Mouse (Mus musculus) frontal cortex, adult 2 months (tissue): ENCODE results near the gene Zfp956. TPM values are rescaled to one million over a fixed set of nuclear protein-coding genes. Genes with fewer than 3 reads are reported as not detected.

Source experiments
- DNase-seq, 2 experiments: peaks; one replicate each; pipeline ENCODE4 v3.0.0; 2022; ENCODE audit warnings: low spot score in 1 of 2; ENCODE audit errors: extremely low spot score in 1 of 2
- polyA plus RNA-seq: library from polyadenylated mRNA; depleted of rRNA; stranded (reverse); fragments of >200 nt; gene quantifications from 2 replicates; pipeline ENCODE4 v1.2.3, GENCODE M21; 2012; rRNA removed

Zfp956 gene
- 28.6 and 34.0 TPM in 2 replicates for polyA plus RNA-seq

DNA sequence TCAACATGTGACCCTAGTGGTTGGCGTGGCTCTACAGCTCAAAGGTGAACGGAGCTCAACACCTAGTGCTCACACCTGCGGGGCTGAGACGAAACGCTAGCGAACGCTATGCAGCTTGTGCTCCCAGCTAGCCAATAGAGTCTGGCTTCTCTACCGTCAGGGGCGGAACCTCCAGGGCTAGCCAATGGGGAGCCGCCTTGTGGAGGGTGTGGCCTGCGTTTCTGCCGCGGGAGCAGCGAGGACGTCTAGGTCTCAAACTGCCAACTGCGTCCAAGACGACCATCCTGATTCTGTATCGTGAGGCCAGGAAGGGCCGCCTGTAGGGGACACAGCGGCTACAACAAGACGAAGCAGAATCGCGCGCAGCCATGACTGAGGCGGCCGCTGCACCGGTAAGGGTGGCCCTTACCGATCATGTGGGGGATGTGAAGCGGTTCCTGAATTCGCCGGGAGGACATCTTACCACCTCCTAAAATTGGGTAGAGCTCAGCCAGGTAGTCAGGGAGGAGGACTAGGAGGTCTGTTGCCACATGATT lies at the start of gene Zfp956:
Zfp956 (plus strand) TSS at position 200 of the 536 bp plus-strand sequence.
- DNase-seq = peak; percentile 91 to 97

DNA sequence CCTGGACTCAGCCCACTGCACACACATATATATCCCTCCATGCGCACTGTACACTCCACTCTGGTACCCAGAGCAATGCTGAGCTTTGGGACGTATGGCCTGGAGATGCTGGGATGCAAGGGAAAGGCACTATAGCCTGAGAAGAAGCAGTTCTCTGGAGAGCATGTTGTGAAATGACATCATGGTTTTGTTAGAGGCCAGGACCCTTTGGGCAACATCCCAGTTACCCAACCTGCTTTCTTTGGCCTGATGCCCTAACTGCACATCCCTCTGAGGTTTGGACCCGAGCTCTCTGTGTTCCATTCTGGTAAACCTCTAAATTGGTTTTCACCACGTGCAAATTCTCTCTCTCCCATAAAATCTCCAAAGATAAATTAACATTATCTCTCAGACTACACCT lies 49.6 kb upstream of the Zfp956 start:
- DNase-seq = no peak

GRCm38 (mm10) chr6:47904361-47904760 lies 48.8 kb upstream of the Zfp956 start:
- no peak for DNase-seq

DNA sequence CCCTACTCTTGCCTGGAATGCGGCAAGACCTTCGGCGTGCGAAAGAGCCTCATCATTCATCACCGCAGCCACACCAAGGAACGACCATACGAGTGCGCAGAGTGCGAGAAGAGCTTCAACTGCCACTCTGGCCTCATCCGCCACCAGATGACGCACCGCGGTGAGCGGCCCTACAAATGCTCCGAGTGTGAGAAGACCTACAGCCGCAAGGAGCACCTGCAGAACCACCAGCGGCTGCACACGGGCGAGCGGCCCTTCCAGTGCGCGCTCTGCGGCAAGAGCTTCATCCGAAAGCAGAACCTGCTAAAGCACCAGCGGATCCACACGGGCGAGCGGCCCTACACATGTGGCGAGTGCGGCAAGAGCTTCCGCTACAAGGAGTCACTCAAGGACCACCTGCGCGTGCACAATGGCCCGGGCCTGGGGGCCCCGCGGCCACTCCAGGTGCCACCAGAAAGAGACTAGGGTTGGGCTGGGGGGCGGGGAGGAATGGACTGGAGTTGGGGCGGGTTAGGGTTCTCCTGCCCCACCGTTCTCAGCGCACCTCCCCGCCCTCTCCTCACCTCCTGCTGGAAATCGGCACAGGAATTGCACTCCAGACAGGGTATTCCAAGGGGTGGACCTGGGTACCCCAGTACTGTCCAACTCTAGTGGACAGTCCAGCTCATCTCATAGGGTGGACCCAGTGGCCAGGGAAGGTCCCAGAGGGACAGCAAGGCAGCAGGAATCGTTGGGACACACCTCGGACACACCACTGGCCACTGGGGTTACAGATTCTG lies 48.1 kb upstream of the Zfp956 start:
- no peak for DNase-seq

- no peak for DNase-seq
These were observed 46.9 kb upstream of the Zfp956 start for GRCm38 (mm10) chr6:47906326-47906725.

GRCm38 (mm10) chr6:47909007-47909406 lies 44.2 kb upstream of the Zfp956 start:
- no peak for DNase-seq

- DNase-seq = no peak
These were observed 41.5 kb upstream of the Zfp956 start for GRCm38 (mm10) chr6:47911650-47912049.

GRCm38 (mm10) chr6:47912991-47913390 lies 40.2 kb upstream of the Zfp956 start:
- no peak for DNase-seq

GRCm38 (mm10) chr6:47917051-47917450 lies 36.1 kb upstream of the Zfp956 start:
- DNase-seq = no peak

DNA sequence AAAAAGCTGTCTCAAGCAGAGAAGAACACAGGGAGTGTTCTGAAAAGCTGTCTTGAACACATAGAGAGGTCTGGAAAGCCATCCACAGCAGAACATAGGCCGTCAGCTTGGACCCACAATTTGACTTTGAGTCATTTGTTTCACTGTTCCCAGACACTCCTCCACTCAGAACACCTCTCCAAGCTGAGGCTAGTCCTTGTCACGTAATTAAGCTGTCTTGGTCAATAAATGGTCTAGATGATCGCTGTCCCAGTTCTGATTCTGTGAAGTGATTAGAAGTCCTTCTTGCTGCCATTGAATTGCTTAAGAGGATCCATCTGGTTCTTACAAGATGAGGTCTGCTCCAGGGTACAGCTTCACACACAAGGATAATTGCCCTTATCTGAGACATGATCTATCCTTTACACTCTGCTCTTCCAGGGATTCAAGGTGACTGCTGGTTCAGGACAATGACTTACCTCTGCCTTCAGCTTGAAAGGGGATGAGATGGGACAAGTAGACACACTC lies 34.4 kb upstream of the Zfp956 start:
- DNase-seq = no peak

DNA sequence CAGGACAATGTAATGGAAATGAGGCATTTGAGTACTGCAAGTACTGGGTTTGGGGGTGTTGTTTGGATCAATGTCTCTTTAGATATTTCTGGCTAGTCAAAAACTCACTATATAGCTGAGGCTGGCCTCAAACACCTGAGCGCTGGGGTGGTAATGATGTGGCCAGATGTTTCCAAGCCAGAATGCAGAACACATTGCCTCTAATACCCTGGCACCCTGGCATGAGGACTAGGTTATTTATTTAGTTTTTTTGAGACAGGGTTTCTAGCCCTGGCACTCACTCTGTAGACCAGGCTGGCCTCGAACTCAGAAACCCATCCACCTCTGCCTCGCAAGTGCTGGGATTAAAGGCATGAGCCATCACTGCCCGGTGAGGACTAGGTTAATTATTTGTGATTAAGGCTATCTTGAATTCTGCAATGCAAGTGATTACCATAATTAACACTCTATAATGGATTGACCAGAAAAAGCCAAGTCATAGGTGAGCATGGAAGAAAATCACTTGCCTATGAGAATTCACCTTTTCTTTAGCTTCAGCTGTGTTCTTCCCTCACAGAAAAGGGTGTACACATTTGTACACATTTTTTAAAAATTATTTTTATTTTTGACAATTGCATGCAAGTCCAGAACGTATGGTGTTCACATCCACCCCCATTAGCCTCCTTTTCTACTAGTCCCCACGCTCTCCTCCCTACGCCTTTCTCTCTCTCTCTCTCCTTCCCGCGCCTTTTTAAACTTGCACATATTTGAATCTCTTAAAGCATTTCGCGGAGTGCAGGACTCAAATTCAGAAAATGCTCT lies 33.3 kb upstream of the Zfp956 start:
- DNase-seq = no peak

DNA sequence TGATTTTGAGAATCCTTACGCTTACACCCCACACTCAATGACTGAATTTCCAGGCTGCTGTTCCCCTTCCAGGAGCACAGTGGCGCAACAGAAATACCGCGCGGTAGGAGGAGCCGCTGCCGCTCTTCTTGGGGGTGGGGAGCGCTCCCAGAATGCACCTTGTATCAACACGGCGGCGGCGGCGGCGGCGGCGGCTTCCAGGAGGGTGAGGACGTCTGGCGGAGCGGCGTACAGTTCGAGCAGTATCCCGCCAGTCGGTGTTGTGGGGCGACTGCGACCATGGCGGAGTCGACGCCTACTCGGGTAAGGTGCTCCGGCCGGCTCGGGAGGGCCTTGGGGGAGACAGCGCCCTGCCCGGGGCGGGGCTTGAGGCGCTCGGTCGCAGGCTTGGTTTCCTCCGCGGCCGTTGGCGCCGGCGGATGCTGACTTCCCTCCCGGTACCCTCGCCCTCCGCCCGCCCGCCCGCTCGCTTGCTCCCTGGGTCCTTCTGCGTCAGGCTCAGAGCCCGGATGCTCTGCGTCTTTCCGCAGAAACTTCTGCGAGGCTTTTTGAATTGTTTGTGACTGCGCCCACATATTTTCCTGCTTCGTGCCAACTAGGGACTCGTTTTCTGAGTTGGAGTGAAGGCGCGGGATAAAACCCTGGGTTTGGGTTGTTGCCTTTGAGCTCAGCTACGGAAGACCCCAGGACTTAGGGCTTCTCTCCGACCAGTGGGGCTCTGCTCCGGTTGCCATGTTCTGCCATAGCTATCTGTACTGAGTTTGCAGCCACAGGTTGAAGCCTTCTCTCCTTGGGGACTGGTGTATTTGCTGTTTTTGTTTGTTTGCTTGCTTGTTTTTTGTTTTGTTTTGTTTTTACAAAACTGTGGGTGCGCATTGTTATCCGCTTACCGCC lies 32.5 kb upstream of the Zfp956 start, which contains the start of gene Zfp212:
Zfp212 (plus strand) TSS at position 30 of the 894 bp plus-strand sequence.
- DNase-seq = peak; percentile 74 to 90

DNA sequence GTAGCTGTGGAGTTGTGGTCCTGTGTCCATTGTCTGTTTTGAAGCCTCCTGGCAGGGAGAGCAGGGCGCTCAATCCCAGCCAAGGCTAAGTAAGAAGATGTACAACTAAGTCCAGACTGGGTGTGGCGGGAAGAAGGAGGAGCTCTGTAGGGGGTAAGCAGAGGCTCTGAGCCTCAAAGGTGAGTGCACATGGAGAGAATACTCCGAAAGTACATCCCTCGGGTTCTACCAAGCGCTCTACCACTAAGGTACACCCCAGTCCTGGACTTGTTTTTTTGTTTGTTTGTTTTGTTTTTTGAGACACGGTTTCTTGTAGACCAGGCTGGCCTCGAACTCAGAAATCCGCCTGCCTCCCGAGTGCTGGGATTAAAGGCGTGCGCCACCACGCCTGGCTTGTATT lies 10.7 kb upstream of the Zfp956 start:
- DNase-seq = no peak

DNA sequence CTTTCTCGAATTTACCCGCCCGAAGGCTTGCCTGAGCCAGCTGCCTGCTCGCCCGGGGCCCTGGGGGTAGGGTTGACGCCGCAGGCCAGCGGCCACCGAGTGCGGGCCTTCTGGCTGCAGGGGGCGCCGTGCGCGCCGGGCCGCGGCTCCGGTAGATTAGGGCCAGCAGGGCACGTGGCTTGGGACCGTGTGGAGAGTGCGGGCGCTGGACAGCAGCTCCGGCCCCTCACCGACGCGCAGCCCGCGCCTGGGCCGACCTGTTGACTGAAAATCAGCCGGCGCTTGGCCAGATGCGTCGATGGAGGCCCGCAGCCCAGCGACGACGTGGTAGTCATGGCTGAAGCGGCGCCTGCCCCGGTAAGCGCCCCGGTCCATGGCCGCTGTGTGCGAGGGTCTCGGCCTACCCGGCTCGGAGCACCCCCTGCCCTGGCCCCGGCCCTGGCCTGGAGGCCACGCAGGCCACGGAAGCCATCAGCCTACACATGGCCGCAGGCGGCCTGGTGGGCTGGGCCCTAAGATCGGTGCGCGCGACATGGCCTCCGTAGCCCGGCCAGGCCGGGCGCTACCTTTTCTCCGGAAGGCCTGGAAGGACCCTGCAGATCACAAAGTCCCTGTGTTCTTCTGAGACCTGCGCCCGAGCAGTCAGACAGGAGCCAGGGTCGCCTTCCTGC lies 10.0 kb upstream of the Zfp956 start:
- peak in 1 of 2 experiments; percentile 58 for DNase-seq

DNA sequence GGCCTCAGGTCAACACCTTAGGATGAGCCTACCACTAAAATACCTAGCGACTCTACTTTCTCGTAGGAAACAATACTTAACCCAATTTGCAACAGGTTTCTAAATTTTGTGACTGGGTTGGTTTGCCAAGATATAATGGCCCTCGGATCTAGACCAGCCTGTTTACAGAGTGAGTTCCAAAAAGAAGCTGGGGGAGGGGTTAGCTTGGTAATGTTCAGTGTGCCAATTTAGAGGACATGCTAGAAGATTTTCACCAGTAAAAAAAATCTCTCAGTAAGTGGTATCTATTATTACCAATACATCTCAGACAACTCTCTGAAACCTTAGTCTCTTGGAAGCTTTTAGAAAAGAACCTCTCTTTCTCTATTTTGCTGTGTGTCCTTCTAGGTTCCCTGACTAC lies 9.5 kb upstream of the Zfp956 start:
- no peak for DNase-seq

- no peak for DNase-seq
These were observed 5.8 kb upstream of the Zfp956 start for GRCm38 (mm10) chr6:47947388-47947787.

DNA sequence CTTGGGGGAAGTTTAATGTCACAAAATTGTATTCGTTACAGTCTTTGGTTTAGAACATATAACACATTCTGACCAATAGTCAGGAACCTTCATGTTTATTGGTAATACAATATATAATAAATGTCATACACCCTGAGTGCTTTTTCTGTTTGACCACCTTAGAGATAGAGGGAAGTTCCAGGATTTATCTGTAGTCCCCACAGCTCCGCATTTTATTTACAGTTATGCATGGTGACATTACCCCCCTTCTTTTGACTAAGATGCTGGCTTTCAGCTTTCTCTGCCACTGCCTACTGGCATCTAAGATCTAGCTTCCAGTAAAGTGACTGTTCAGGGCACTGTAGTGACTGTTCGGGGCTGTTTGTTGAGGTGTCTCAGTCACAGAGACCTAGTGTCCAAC lies 1.2 kb downstream of the Zfp956 start:
- no peak for DNase-seq

DNA sequence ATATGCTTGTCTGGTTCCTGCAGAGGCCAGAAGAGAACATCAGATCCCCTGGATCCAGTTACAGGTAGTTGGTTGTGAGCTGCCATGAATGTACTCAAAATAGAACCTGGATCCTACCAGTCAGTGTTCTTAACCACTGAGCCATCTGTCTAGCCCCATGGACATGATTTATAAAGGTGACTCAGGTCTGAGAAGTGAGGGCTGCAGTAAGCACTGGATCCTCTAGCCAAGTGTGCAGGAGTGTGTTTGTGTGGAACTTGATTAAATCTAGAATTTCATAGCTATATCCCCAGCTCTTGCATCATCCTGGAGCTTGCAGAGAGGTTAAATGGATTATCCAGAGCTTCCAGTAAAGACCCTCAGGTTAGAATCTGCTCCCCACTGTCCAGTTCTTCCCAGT lies 4.6 kb downstream of the Zfp956 start:
- no peak for DNase-seq

GRCm38 (mm10) chr6:47960685-47961421 lies 7.7 kb downstream of the Zfp956 start:
- DNase-seq = no peak
